26 mouse cellular contexts compared by ENCODE assay signal in genomic region chr3:58902051-58902758, GRCm38 (mm10). TPM values are rescaled to one million over a fixed set of nuclear protein-coding genes. Genes with fewer than 3 reads are reported as not detected.
A peak's percentile ranks its signal among the peaks of the same experiment; 100 is the strongest.
DNase-seq lines count a peak whose midpoint lies in the region; ATAC-seq lines count a peak whose summit lies in the region.
"Had no signal": no experiment of that assay in that cellular context is flagged by ENCODE, and none has a peak within 500 bp of the region (broad histone marks: within the 10 kb centered on the region; RNA-seq: fewer than 3 reads in every experiment).

No protein-coding gene starts in this region.

- WGBS in forebrain, embryonic 15.5 days, result 55% methylated on average over 13 of the region's 13 CpGs
- WGBS in forebrain, embryonic 11.5 days, result 90% methylated on average over 13 of the region's 13 CpGs
- WGBS in midbrain, embryonic 11.5 days, result 93% methylated on average over 13 of the region's 13 CpGs
- 90% methylated on average over 13 of the region's 13 CpGs for WGBS in midbrain, embryonic 10.5 days
- WGBS in forebrain, embryonic 16.5 days, result 47% methylated on average over 13 of the region's 13 CpGs

- no peaks in the 10 kb centered on the region for H3K27me3 ChIP-seq in forebrain, embryonic 15.5 days
- H3K27me3 ChIP-seq in forebrain, embryonic 11.5 days (ENCODE audit: control insufficient read depth, insufficient read depth, low read length), result no peaks in the 10 kb centered on the region
- no peaks in the 10 kb centered on the region for H3K27me3 ChIP-seq in midbrain, embryonic 11.5 days (ENCODE audit: control insufficient read depth, insufficient read depth, low read length)
- no peaks in the 10 kb centered on the region for H3K27me3 ChIP-seq in midbrain, embryonic 10.5 days (ENCODE audit: low read depth, poor library complexity, severe bottlenecking)
- no peaks in the 10 kb centered on the region for H3K27me3 ChIP-seq in forebrain, embryonic 16.5 days (replicated peaks; ENCODE audit: control insufficient read depth, insufficient read depth, low read length)
- H3K27me3 ChIP-seq: limb, embryonic 12.5 days; liver, embryonic 15.5 days had no signal

- peak overlapping the region; percentile 25 for H3K27ac ChIP-seq in forebrain, embryonic 15.5 days (replicated peaks)
- H3K27ac ChIP-seq in forebrain, embryonic 11.5 days (ENCODE audit: low read depth, low read length), result no peak overlapping the region
- H3K27ac ChIP-seq in midbrain, embryonic 11.5 days (ENCODE audit: low read depth, low read length), result no peak overlapping the region
- no peak overlapping the region for H3K27ac ChIP-seq in midbrain, embryonic 10.5 days (replicated peaks)
- H3K27ac ChIP-seq in forebrain, embryonic 16.5 days (ENCODE audit: low read length), result peak overlapping the region; percentile 53
- H3K27ac ChIP-seq: layer of hippocampus, adult 2 months; left cerebral cortex, adult 2 months; limb, embryonic 12.5 days; liver, embryonic 15.5 days had no signal

- H3K9me3 ChIP-seq in forebrain, embryonic 15.5 days, result no peaks in the 10 kb centered on the region
- H3K9me3 ChIP-seq in forebrain, embryonic 11.5 days (ENCODE audit: control insufficient read depth, low read length), result no peaks in the 10 kb centered on the region
- no peaks in the 10 kb centered on the region for H3K9me3 ChIP-seq in midbrain, embryonic 11.5 days (ENCODE audit: control insufficient read depth, low read length)
- H3K9me3 ChIP-seq in midbrain, embryonic 10.5 days (replicated peaks), result no peaks in the 10 kb centered on the region; the same call in 1 of the 2 replicates
- H3K9me3 ChIP-seq in forebrain, embryonic 16.5 days (ENCODE audit: control insufficient read depth, low read length), result no peaks in the 10 kb centered on the region
- H3K9me3 ChIP-seq: limb, embryonic 12.5 days; liver, embryonic 15.5 days had no signal

- H3K4me3 ChIP-seq in forebrain, embryonic 15.5 days, result no peak overlapping the region
- no peak overlapping the region for H3K4me3 ChIP-seq in forebrain, embryonic 11.5 days (ENCODE audit: low read depth, low read length)
- H3K4me3 ChIP-seq in midbrain, embryonic 11.5 days (ENCODE audit: low read depth, low read length), result no peak overlapping the region
- no peak overlapping the region for H3K4me3 ChIP-seq in midbrain, embryonic 10.5 days
- 0 out of 2 replicates have a peak overlapping the region, but pooled peaks have one; percentile 1 for H3K4me3 ChIP-seq in forebrain, embryonic 16.5 days (replicated peaks; ENCODE audit: low read length)
- H3K4me3 ChIP-seq: layer of hippocampus, adult 2 months; left cerebral cortex, adult 2 months; limb, embryonic 12.5 days; liver, embryonic 15.5 days had no signal

- no peak overlapping the region for H3K9ac ChIP-seq in forebrain, embryonic 15.5 days (replicated peaks)
- H3K9ac ChIP-seq in forebrain, embryonic 11.5 days (ENCODE audit: low read length), result no peak overlapping the region
- H3K9ac ChIP-seq in midbrain, embryonic 11.5 days (ENCODE audit: low read length), result no peak overlapping the region
- H3K9ac ChIP-seq in forebrain, embryonic 16.5 days (replicated peaks; ENCODE audit: low read depth, low read length), result no peak overlapping the region
- H3K9ac ChIP-seq: limb, embryonic 12.5 days; liver, embryonic 15.5 days; lung, embryonic 14.5 days had no signal

- H3K36me3 ChIP-seq in forebrain, embryonic 15.5 days, result no peaks in the 10 kb centered on the region
- H3K36me3 ChIP-seq in forebrain, embryonic 11.5 days (ENCODE audit: control insufficient read depth, insufficient read depth, low read length), result no peaks in the 10 kb centered on the region
- H3K36me3 ChIP-seq in midbrain, embryonic 11.5 days (ENCODE audit: control insufficient read depth, insufficient read depth, low read length), result no peaks in the 10 kb centered on the region
- no peaks in the 10 kb centered on the region for H3K36me3 ChIP-seq in midbrain, embryonic 10.5 days
- H3K36me3 ChIP-seq in forebrain, embryonic 16.5 days (ENCODE audit: control insufficient read depth, insufficient read depth), result no peaks in the 10 kb centered on the region
- H3K36me3 ChIP-seq: limb, embryonic 12.5 days; liver, embryonic 15.5 days had no signal

- H3K4me2 ChIP-seq in forebrain, embryonic 15.5 days (replicated peaks), result peak overlapping the region; percentile 5; the same call in 1 of the 2 replicates
- no peak overlapping the region for H3K4me2 ChIP-seq in forebrain, embryonic 11.5 days (ENCODE audit: low read depth, low read length, severe bottlenecking)
- no peak overlapping the region for H3K4me2 ChIP-seq in midbrain, embryonic 11.5 days
- H3K4me2 ChIP-seq in forebrain, embryonic 16.5 days (ENCODE audit: low read length), result peak overlapping the region; percentile 33
- H3K4me2 ChIP-seq: limb, embryonic 12.5 days; liver, embryonic 15.5 days; lung, embryonic 14.5 days had no signal

- ATAC-seq in forebrain, embryonic 15.5 days (replicated peaks), result peak; percentile 62
- ATAC-seq in forebrain, embryonic 11.5 days (replicated peaks; ENCODE audit: low FRiP score), result no peak
- ATAC-seq in midbrain, embryonic 11.5 days (ENCODE audit: low FRiP score), result no peak
- peak; percentile 82 for ATAC-seq in forebrain, embryonic 16.5 days
- ATAC-seq in CD4-positive, CD25-positive, alpha-beta regulatory T cell, adult 4 months, result no peak

- DNase-seq in forebrain, embryonic 11.5 days (ENCODE audit: low spot score), result no peak
- DNase-seq in midbrain, embryonic 11.5 days (ENCODE audit: low spot score, missing footprints), result peak; percentile 37
- no peak for DNase-seq in midbrain, embryonic 10.5 days (ENCODE audit: low spot score)
- DNase-seq in brain, adult 2 months (ENCODE audit: low read depth, low spot score), result peak; percentile 28
- DNase-seq in urinary bladder, postnatal 14 days (ENCODE audit: low spot score), result no peak
- DNase-seq: adrenal gland, postnatal 25 days; cerebellum, adult 2 months; cerebellum, postnatal 25 days; gastrocnemius, postnatal 10 days; heart, postnatal 14 days; kidney, adult 2 months; kidney, postnatal 36 days; lung, embryonic 14.5 days; lung, postnatal 14 days; thymus, adult 2 months; thymus, postnatal 4 days had no signal

- H3K4me1 ChIP-seq in forebrain, embryonic 15.5 days, result 0 out of 2 replicates have a peak, but pooled peaks cover 3% of the 10 kb centered on the region
- no peaks in the 10 kb centered on the region for H3K4me1 ChIP-seq in forebrain, embryonic 11.5 days (replicated peaks; ENCODE audit: control insufficient read depth, insufficient read depth, low read length)
- H3K4me1 ChIP-seq in midbrain, embryonic 11.5 days (ENCODE audit: control insufficient read depth, insufficient read depth, low read length), result no peaks in the 10 kb centered on the region
- peaks cover 2% of the 10 kb centered on the region; the same call in 1 of the 2 replicates for H3K4me1 ChIP-seq in midbrain, embryonic 10.5 days
- peaks cover 9% of the 10 kb centered on the region for H3K4me1 ChIP-seq in forebrain, embryonic 16.5 days (replicated peaks; ENCODE audit: control insufficient read depth, insufficient read depth, low read length)
- H3K4me1 ChIP-seq: limb, embryonic 12.5 days; liver, embryonic 15.5 days had no signal

RNA-seq across cellular contexts. Expression of gene Clrn1, which starts 17.1 kb away (rescaled TPM):
- 1.4 and 1.6 TPM in 2 replicates for polyA plus RNA-seq in forebrain, embryonic 15.5 days (2015; fragmentation: Nextera tagmentation; extraction: Ambion mirVana)
- polyA plus RNA-seq in forebrain, embryonic 11.5 days (2014; fragmentation: Nextera tagmentation; extraction: Ambion mirVana), result 0.13 TPM in 1 of 2 replicates, not detected in the other
- polyA plus RNA-seq in midbrain, embryonic 11.5 days (2014; fragmentation: Nextera tagmentation; extraction: Ambion mirVana), result 0.29 TPM in 1 of 2 replicates, not detected in the other
- 0.12 and 0.52 TPM in 2 replicates for polyA plus RNA-seq in midbrain, embryonic 10.5 days (2016; fragmentation: Nextera tagmentation; extraction: Ambion mirVana)
- polyA plus RNA-seq in forebrain, embryonic 16.5 days (2015; fragmentation: Nextera tagmentation; extraction: Ambion mirVana), result 0.94 and 2.0 TPM in 2 replicates
- polyA plus RNA-seq in CD4-positive, CD25-positive, alpha-beta regulatory T cell, adult 4 months (2017; shearing (Covaris generic)), result not detected
- polyA plus RNA-seq: heart, embryonic 14.5 days; intestine, embryonic 14.5 days; kidney, adult 2 months; liver, adult 2 months; liver, embryonic 15.5 days had no signal

Comparison
In these comparisons a context has a peak if more than half of its experiments do, and no peak if none do; other contexts are left out.
1. ATAC-seq: peak in forebrain, embryonic 15.5 days (single experiment) and forebrain, embryonic 16.5 days (single experiment); none in forebrain, embryonic 11.5 days (single experiment), midbrain, embryonic 11.5 days (single experiment) and CD4-positive, CD25-positive, alpha-beta regulatory T cell, adult 4 months (single experiment).
2. H3K27ac ChIP-seq: peak in forebrain, embryonic 15.5 days (single experiment) and forebrain, embryonic 16.5 days (single experiment); none in forebrain, embryonic 11.5 days (single experiment), midbrain, embryonic 11.5 days (single experiment) and midbrain, embryonic 10.5 days (single experiment).
3. H3K4me2 ChIP-seq: peak in forebrain, embryonic 15.5 days (single experiment) and forebrain, embryonic 16.5 days (single experiment); none in forebrain, embryonic 11.5 days (single experiment) and midbrain, embryonic 11.5 days (single experiment).
4. DNase-seq: peak in midbrain, embryonic 11.5 days (single experiment) and brain, adult 2 months (single experiment); none in forebrain, embryonic 11.5 days (single experiment), midbrain, embryonic 10.5 days (single experiment) and urinary bladder, postnatal 14 days (single experiment).